Mouse (Mus musculus) mature B cell (primary cell): ENCODE data around the gene Dusp18.

Experiments used
- in situ Hi-C: fragments of 300-500 bp; cut with MboI; formaldehyde crosslinking; loops from 2 replicates; pipeline ENCODE4 v1.14.3; 2019

The Dusp18 gene

DNA sequence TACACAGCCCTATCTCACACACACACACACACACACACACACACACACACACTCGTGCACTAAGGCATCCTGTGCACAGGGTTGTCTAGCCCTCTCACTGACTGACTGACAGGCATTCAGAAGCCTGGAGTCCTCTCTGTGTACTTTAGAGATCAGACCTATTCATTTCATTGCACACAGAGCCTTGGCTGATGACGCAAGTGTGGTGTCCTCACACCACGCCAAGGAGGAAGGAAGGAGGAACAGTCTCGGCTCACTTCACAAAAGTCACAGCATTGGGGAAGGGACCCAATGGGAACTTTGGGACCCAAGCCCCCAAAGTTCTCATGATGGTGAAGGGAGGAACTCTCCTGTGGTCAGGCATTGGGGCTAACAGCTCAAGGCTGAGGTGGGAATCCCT lies 35.0 kb downstream of the Dusp18 start:
- in situ Hi-C loops, result no loop called here

DNA sequence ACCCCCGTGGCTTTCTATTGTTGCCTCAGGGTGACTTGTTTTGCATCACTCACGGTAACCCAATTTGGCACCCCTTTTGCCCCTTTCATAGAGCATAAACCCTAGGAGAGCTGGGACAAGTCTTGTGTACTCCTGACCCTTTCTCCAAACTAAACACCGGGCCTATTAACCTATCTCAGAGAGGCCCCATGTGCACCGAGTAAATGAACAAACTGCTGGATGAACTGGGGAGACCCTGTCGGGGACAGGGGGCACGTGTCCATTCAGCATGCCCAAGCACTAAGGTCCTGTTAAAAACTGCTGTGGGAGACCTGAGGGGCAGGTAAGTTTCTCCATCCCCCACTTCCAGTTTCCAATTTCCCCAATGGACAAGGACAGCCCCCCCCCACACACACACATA lies 35.9 kb downstream of the Dusp18 start:
- in situ Hi-C loops, result no loop called here

DNA sequence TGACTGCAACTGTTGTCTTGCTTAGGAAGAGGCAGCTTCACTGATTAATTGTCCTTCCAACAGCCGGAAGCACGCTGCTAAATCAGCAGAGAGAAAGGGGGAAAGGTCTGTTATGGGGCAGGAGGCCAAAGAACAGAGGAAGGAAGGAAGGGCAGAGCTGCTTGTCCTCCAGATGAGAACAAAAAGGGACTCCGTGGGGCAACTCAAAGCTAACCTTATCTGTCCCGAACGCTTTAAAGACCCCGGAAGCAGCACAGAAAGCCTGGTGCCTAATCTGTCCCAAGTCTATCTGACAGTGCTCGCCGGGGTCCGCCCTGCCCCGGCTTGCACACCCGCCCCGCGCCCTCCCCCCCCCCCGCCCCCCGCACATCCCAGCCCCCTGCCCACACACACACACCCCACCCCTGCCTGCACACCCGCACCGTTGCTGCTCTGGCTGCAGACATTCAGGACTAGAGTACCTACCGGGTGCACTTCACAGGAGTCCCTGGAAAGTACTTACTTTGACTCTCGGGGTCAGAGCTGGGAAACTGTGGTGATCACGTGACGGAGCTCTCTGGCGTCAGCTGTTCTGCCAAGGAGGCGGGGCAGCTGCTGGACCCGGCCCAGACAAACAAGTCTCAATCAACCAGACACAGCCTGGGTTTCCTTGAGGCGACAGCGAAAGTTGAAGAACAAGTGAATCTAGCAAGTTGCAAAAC lies 36.6 kb downstream of the Dusp18 start, which contains the start of gene Tcn2:
Gene Tcn2, minus strand, starts transcription at position 649 of the 701 bp plus-strand sequence.
- in situ Hi-C loops, result no loop called here

DNA sequence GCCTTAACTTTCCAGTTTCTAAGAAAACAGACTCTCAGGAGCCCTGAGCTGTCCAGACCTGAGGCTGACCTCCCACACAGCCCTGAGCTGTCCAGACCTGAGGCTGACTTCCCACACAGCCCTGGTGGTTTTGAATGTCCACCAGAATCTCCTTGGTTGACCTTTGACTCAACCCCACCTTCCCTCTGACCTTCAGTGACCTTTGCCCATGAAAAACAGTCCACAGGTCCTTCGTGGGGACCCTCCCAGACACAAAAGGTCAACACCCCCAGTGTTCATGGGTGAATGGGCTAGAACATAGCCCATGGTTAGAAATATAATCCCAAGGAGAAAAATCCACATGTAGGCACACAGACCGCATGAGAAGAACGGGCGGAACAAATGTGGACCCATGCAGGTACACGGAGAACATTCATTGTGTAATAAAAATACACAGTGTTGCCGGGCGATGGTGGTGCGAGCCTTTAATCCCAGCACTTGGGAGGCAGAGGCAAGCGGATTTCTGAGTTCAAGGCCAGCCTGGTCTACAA lies 38.8 kb downstream of the Dusp18 start:
- in situ Hi-C loops, result no loop called here

DNA sequence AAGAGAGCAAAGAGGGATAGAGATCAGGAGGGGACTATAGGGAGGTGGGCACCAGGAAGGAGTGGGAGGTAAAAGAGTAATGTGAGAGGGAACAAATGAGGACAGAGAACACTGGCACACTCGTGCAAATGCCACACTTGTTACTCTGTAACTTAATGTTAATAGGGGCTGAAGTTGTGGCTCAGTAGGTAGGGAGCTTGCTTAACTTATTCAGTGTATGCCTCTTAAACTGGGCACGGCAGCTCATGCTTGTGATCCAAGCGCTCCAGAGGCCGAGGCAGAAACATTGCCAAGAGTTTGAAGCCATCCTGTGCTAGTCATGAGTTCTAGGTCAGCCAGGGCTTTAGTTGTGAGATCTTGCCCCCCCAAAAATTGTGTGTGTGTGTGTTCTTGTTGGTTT lies 40.1 kb downstream of the Dusp18 start:
- in situ Hi-C loops, result no loop called here

DNA sequence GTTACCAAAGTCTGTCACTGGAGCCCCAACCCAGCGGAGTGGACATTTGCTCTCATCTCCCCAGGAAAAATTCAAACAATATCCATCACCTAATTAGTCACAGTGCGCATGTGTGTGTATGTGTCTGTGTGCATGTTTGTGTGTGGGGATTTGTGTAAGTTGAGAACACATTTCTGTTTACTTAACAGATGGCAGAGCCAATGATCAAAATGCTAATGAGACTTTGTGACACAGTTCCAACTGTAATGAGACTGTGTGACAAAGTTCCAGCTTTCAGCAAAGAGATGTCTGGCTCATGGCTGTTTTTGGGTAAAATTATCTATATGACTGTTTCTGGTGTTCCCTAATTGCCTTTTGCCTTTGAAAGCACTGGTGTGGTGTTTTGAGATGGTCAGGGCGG lies 41.3 kb downstream of the Dusp18 start:
- in situ Hi-C loops, result no loop called here

DNA sequence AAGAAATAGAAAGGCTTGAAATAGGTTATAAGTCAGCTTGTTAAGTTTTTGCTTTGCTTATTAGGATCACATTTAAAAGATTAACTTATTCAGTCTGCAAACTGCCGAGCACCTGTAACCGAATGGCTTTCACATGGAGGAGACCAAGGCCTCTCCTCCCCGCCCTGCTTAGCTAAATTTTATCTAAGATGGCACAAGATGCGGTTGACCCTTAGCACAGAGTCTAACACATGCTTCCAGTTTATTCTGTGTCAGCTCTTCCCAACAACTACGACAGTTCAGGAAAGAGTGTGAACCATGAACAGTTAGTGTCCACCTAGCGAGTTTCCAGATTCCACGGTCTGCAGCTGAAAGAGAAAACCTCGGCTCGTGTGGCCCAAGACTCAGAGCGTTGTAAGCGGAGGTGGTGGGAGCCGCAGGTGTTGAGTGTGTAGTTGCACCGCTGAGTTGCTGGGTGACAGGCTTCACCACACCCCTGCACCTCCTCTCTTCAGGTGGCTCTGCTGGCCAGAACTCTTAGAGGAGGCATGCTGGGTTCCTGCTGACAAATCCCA lies 42.4 kb downstream of the Dusp18 start:
- in situ Hi-C loops, result no loop called here

DNA sequence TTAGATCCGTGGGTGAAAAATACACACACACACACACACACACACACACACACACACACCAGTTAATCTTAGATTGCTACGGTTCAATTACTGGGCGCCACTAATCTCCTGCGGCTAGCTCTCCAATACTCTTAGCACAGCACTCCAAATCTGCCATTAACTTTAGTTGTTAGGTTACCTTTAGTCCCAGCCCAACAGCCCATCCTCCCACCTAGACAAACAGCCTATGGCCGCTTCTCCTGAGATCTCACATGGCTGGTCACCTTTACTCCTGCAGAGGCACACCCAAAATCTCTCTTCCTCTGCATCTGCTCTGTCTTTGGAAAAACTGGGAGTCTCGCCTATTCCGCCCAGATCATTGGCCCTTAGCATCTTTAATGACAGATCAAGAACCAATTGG lies 46.3 kb downstream of the Dusp18 start:
- in situ Hi-C loops, result no loop called here

DNA sequence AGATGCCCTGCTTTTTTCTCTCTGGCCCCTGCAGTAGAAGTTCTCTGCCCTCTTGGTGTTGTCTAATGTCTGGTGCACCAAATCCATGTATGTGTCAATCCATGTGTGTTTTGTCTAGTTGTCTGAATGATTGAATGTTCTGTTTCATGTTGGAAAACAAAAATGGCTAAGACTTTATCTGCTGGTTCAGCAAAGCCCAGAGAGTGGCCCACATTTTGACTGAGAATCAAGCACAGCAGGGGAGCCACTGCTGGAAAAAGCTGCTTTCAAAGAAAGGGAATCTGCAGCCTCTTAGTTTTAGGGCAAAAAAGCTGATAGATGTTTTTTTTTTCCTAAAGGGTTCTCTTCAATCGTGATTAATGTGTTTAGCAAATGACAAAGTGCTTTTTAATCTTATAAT lies 51.3 kb downstream of the Dusp18 start:
- in situ Hi-C loops, result no loop called here
